Mouse (Mus musculus): Measurements from ENCODE around the gene Il6st. TPM values are rescaled to one million over a fixed set of nuclear protein-coding genes. Genes with fewer than 3 reads are reported as not detected.
A peak's percentile ranks its signal among the peaks of the same experiment; 100 is the strongest.

Gene Il6st
- total and polyA plus RNA-seq, 3 experiments = 39.0 to 256 (median 204) TPM

GRCm38 (mm10) chr13:112463337-112463802, 500 bp upstream of the Il6st start:
- H3K4me3 ChIP-seq = peak overlapping the region; percentile 85
- H3K27ac ChIP-seq = peak overlapping the region; percentile 99
- peaks cover 6% of the 10 kb centered on the region for H3K36me3 ChIP-seq (ENCODE audit: control insufficient read depth, insufficient read depth, low read length)
- DNase-seq = no peak
- TF ChIP-seq EP300 (IDR thresholded peaks at IDR 0.05; ENCODE audit: insufficient read depth, low read depth, low read length) = no peak
- TF ChIP-seq POLR2A (IDR thresholded peaks at IDR 0.05; ENCODE audit: insufficient read depth, low read depth, low read length) = no peak
- no peak for TF ChIP-seq CTCF (IDR thresholded peaks at IDR 0.05)
- H3K9ac ChIP-seq (ENCODE audit: low read depth, low read length) = peak overlapping the region; percentile 92
- peaks cover 2% of the 10 kb centered on the region for H3K79me2 ChIP-seq (replicated peaks; ENCODE audit: control insufficient read depth, insufficient read depth, low read length)
- intact Hi-C loops (cut with DNase I) = loop anchor here (5.0 to 10.0 kb wide), 2 partner anchors 659 to 971 kb away; partner anchors contain the start of genes Gpbp1 and Map3k1
- WGBS = 8% methylated on average over 17 of the region's 17 CpGs
- H3K4me1 ChIP-seq (ENCODE audit: control insufficient read depth, insufficient read depth, low read length) = peaks cover 9% of the 10 kb centered on the region
- no peaks in the 10 kb centered on the region for H3K27me3 ChIP-seq (ENCODE audit: control insufficient read depth, insufficient read depth, low read length)

GRCm38 (mm10) chr13:112464626-112465287, 887 bp downstream of the Il6st start:
- Histone ChIP-seq H3K27ac (peak overlapping the region; percentile 99), H3K4me3 (peak overlapping the region; percentile 85), H3K79me2 (replicated peaks; ENCODE audit: control insufficient read depth, insufficient read depth, low read length) (peaks cover 4% of the 10 kb centered on the region), H3K36me3 (ENCODE audit: control insufficient read depth, insufficient read depth, low read length) (peaks cover 6% of the 10 kb centered on the region), H3K27me3 (ENCODE audit: control insufficient read depth, insufficient read depth, low read length) (no peaks in the 10 kb centered on the region), H3K4me1 (ENCODE audit: control insufficient read depth, insufficient read depth, low read length) (peaks cover 12% of the 10 kb centered on the region), H3K9ac (ENCODE audit: low read depth, low read length) (peak overlapping the region; percentile 83)
- TF ChIP-seq CTCF (IDR thresholded peaks at IDR 0.05) = no peak
- no peak for TF ChIP-seq POLR2A (IDR thresholded peaks at IDR 0.05; ENCODE audit: insufficient read depth, low read depth, low read length)
- no peak for TF ChIP-seq EP300 (IDR thresholded peaks at IDR 0.05; ENCODE audit: insufficient read depth, low read depth, low read length)
- DNase-seq = peak in 1 of 2 experiments; percentile 20
- intact Hi-C loops (cut with DNase I) = loop anchor here (2.0 to 10.0 kb wide), 3 partner anchors 56 to 972 kb away; partner anchors contain the start of genes Gpbp1 and Map3k1
- WGBS = under 1% methylated on average over 18 of the region's 18 CpGs

- TF ChIP-seq CTCF (IDR thresholded peaks at IDR 0.05) (no peak), POLR2A (IDR thresholded peaks at IDR 0.05; ENCODE audit: insufficient read depth, low read depth, low read length) (no peak), EP300 (IDR thresholded peaks at IDR 0.05; ENCODE audit: insufficient read depth, low read depth, low read length) (no peak)
- peaks cover 12% of the 10 kb centered on the region for H3K4me1 ChIP-seq (ENCODE audit: control insufficient read depth, insufficient read depth, low read length)
- peaks cover 4% of the 10 kb centered on the region for H3K79me2 ChIP-seq (replicated peaks; ENCODE audit: control insufficient read depth, insufficient read depth, low read length)
- H3K4me3 ChIP-seq = peak overlapping the region; percentile 85
- WGBS = 14% methylated on average over 2 of the region's 2 CpGs
- no peak for DNase-seq
- H3K9ac ChIP-seq (ENCODE audit: low read depth, low read length) = no peak overlapping the region
- intact Hi-C loops (cut with DNase I) = loop anchor here (2.0 to 10.0 kb wide), 2 partner anchors 57 to 661 kb away; partner anchors contain the start of gene Map3k1
- H3K27me3 ChIP-seq (ENCODE audit: control insufficient read depth, insufficient read depth, low read length) = no peaks in the 10 kb centered on the region
- H3K27ac ChIP-seq = peak overlapping the region; percentile 99
- peaks cover 6% of the 10 kb centered on the region for H3K36me3 ChIP-seq (ENCODE audit: control insufficient read depth, insufficient read depth, low read length)
Measured at GRCm38 (mm10) chr13:112465585-112465984, 1.7 kb downstream of the Il6st start.

- WGBS = 34% methylated on average over 19 of the region's 19 CpGs
- peak overlapping the region; percentile 85 for H3K4me3 ChIP-seq
- peaks cover 5% of the 10 kb centered on the region for H3K79me2 ChIP-seq (replicated peaks; ENCODE audit: control insufficient read depth, insufficient read depth, low read length)
- H3K4me1 ChIP-seq (ENCODE audit: control insufficient read depth, insufficient read depth, low read length) = peaks cover 12% of the 10 kb centered on the region
- DNase-seq = peak in 1 of 2 experiments; percentile 21
- intact Hi-C loops (cut with DNase I) = loop anchor here (10.0 kb wide), 1 partner anchor 662 kb away; the partner anchor contains the start of gene Map3k1
- H3K36me3 ChIP-seq (ENCODE audit: control insufficient read depth, insufficient read depth, low read length) = peaks cover 6% of the 10 kb centered on the region
- H3K9ac ChIP-seq (ENCODE audit: low read depth, low read length) = no peak overlapping the region
- no peaks in the 10 kb centered on the region for H3K27me3 ChIP-seq (ENCODE audit: control insufficient read depth, insufficient read depth, low read length)
- TF ChIP-seq EP300 (IDR thresholded peaks at IDR 0.05; ENCODE audit: insufficient read depth, low read depth, low read length) (no peak), CTCF (IDR thresholded peaks at IDR 0.05) (no peak), POLR2A (IDR thresholded peaks at IDR 0.05; ENCODE audit: insufficient read depth, low read depth, low read length) (no peak)
- H3K27ac ChIP-seq = peak overlapping the region; percentile 51
Measured at GRCm38 (mm10) chr13:112466136-112466945, 2.5 kb downstream of the Il6st start.

GRCm38 (mm10) chr13:112466946-112467255, 3.0 kb downstream of the Il6st start:
- H3K9ac ChIP-seq (ENCODE audit: low read depth, low read length) = no peak overlapping the region
- H3K36me3 ChIP-seq (ENCODE audit: control insufficient read depth, insufficient read depth, low read length) = peaks cover 6% of the 10 kb centered on the region
- H3K79me2 ChIP-seq (replicated peaks; ENCODE audit: control insufficient read depth, insufficient read depth, low read length) = peaks cover 5% of the 10 kb centered on the region
- peak overlapping the region; percentile 16 for H3K4me3 ChIP-seq
- TF ChIP-seq POLR2A (IDR thresholded peaks at IDR 0.05; ENCODE audit: insufficient read depth, low read depth, low read length) = no peak
- intact Hi-C loops (cut with DNase I) = loop anchor here (10.0 kb wide), 1 partner anchor 662 kb away; the partner anchor contains the start of gene Map3k1
- DNase-seq = no peak
- H3K27me3 ChIP-seq (ENCODE audit: control insufficient read depth, insufficient read depth, low read length) = no peaks in the 10 kb centered on the region
- WGBS = 83% methylated on average over 3 of the region's 3 CpGs
- H3K27ac ChIP-seq = no peak overlapping the region
- H3K4me1 ChIP-seq (ENCODE audit: control insufficient read depth, insufficient read depth, low read length) = peaks cover 12% of the 10 kb centered on the region

Measured in heart, adult 2 months (tissue).